Mouse (Mus musculus) ovary, postnatal 14 days (tissue): Measurements from ENCODE around the gene Lsm2.
"Not testable (repeated sequence)": the region's sequence is repeated elsewhere in the genome, so short reads cannot be mapped to it uniquely, and the experiment has no call there.

Experiments used
- DNase-seq: peaks from one replicate; pipeline ENCODE4 v3.0.0; 2022; ENCODE audit warnings: low spot score

The Lsm2 gene

GRCm38 (mm10) chr17:34957291-34957690, 24.4 kb upstream of the Lsm2 start:
- not testable (repeated sequence) for DNase-seq

- DNase-seq: not testable (repeated sequence)
Measured at GRCm38 (mm10) chr17:34957966-34958365, 23.7 kb upstream of the Lsm2 start.

GRCm38 (mm10) chr17:34958734-34959129, 22.9 kb upstream of the Lsm2 start:
- not testable (repeated sequence) for DNase-seq

- peak; percentile 75 for DNase-seq
Measured at GRCm38 (mm10) chr17:34959130-34959778, 22.4 kb upstream of the Lsm2 start, which contains the start of gene Hspa1b. Gene Hspa1b, minus strand, starts transcription at chr17:34959238.

- DNase-seq: no peak
Measured at GRCm38 (mm10) chr17:34959881-34960515, 21.7 kb upstream of the Lsm2 start.

- DNase-seq: no peak
Measured at GRCm38 (mm10) chr17:34960702-34961493, 20.8 kb upstream of the Lsm2 start.

GRCm38 (mm10) chr17:34962125-34962524, 19.5 kb upstream of the Lsm2 start:
- DNase-seq: no peak

- DNase-seq: no peak
Measured at GRCm38 (mm10) chr17:34962841-34963240, 18.8 kb upstream of the Lsm2 start.

- DNase-seq: no peak
Measured at GRCm38 (mm10) chr17:34964640-34965049, 17.0 kb upstream of the Lsm2 start.

- DNase-seq: no peak
Measured at GRCm38 (mm10) chr17:34965627-34966026, 16.0 kb upstream of the Lsm2 start.

GRCm38 (mm10) chr17:34969822-34970221, 11.8 kb upstream of the Lsm2 start, which contains the start of gene Gm20481:
Gene Gm20481, plus strand, starts transcription at chr17:34969912.
- DNase-seq: not testable (repeated sequence)

GRCm38 (mm10) chr17:34970850-34971249, 10.8 kb upstream of the Lsm2 start:
- DNase-seq: not testable (repeated sequence)

- not testable (repeated sequence) for DNase-seq
Measured at GRCm38 (mm10) chr17:34971694-34972068, 10.0 kb upstream of the Lsm2 start.

- DNase-seq: peak; percentile 61
Measured at GRCm38 (mm10) chr17:34972069-34972749, 9.5 kb upstream of the Lsm2 start, which contains the start of the genes Hspa1a and Hspa1l. Gene Hspa1a, minus strand, starts transcription at chr17:34972156. Gene Hspa1l, plus strand, starts transcription at chr17:34972703.

GRCm38 (mm10) chr17:34975581-34976492, 5.8 kb upstream of the Lsm2 start:
- no peak for DNase-seq

- no peak for DNase-seq
Measured at GRCm38 (mm10) chr17:34977000-34977399, 4.7 kb upstream of the Lsm2 start.

GRCm38 (mm10) chr17:34978239-34978638, 3.4 kb upstream of the Lsm2 start:
- no peak for DNase-seq

GRCm38 (mm10) chr17:34979631-34980030, 2.0 kb upstream of the Lsm2 start:
- no peak for DNase-seq

- no peak for DNase-seq
Measured at GRCm38 (mm10) chr17:34980655-34981054, 1.0 kb upstream of the Lsm2 start.

GRCm38 (mm10) chr17:34982328-34982727, 666 bp downstream of the Lsm2 start:
- DNase-seq: no peak

- no peak for DNase-seq
Measured at GRCm38 (mm10) chr17:34984218-34984617, 2.6 kb downstream of the Lsm2 start.
